Mouse (Mus musculus): Measurements from ENCODE around the gene Glg1. TPM values are rescaled to one million over a fixed set of nuclear protein-coding genes. Genes with fewer than 3 reads are reported as not detected.
"Not testable (repeated sequence)": the region's sequence is repeated elsewhere in the genome, so short reads cannot be mapped to it uniquely, and the experiment has no call there.

Gene Glg1
- polyA plus RNA-seq, 1 experiment from 2014 or later, result 30.7 TPM

- no peak for ATAC-seq
- Histone ChIP-seq H3K4me2 (no peak overlapping the region), H3K36me3 (peaks cover 60% of the 10 kb centered on the region)
Observed at GRCm38 (mm10) chr8:111196181-111196580, 62.8 kb downstream of the Glg1 start.

GRCm38 (mm10) chr8:111188594-111189211 lies 70.3 kb downstream of the Glg1 start:
- WGBS (ENCODE audit: insufficient replicate concordance), result 56% methylated on average over 6 of the region's 6 CpGs
- no peak for ATAC-seq
- Histone ChIP-seq H3K27me3 (replicated peaks) (no peaks in the 10 kb centered on the region), H3K4me1 (0 out of 2 replicates have a peak, but pooled peaks cover 4% of the 10 kb centered on the region), H3K9ac (no peak overlapping the region), H3K27ac (no peak overlapping the region), H3K4me3 (no peak overlapping the region), H3K4me2 (no peak overlapping the region), H3K36me3 (peaks cover 58% of the 10 kb centered on the region), H3K9me3 (replicated peaks) (no peaks in the 10 kb centered on the region)

More at GRCm38 (mm10) chr8:111196181-111196580, 62.8 kb downstream of the Glg1 start:
- Histone ChIP-seq H3K27me3 (replicated peaks) (no peaks in the 10 kb centered on the region), H3K4me3 (no peak overlapping the region), H3K27ac (no peak overlapping the region), H3K4me1 (no peaks in the 10 kb centered on the region), H3K9me3 (replicated peaks) (no peaks in the 10 kb centered on the region), H3K9ac (no peak overlapping the region)

- H3K9me3 ChIP-seq (replicated peaks), result no peaks in the 10 kb centered on the region
- H3K27ac ChIP-seq, result no peak overlapping the region
- H3K9ac ChIP-seq, result no peak overlapping the region
- no peak overlapping the region for H3K4me2 ChIP-seq
- H3K4me3 ChIP-seq, result no peak overlapping the region
- 90% methylated on average over 7 of the region's 7 CpGs for WGBS (ENCODE audit: insufficient replicate concordance)
- ATAC-seq, result no peak
- peaks cover 61% of the 10 kb centered on the region for H3K36me3 ChIP-seq
- H3K27me3 ChIP-seq (replicated peaks), result no peaks in the 10 kb centered on the region
- H3K4me1 ChIP-seq, result 0 out of 2 replicates have a peak, but pooled peaks cover 4% of the 10 kb centered on the region
Observed at GRCm38 (mm10) chr8:111187470-111187869, 71.5 kb downstream of the Glg1 start.

GRCm38 (mm10) chr8:111185472-111185947 lies 73.5 kb downstream of the Glg1 start:
- 0 out of 2 replicates have a peak, but pooled peaks cover 4% of the 10 kb centered on the region for H3K4me1 ChIP-seq
- no peak for ATAC-seq
- H3K9me3 ChIP-seq (replicated peaks), result no peaks in the 10 kb centered on the region
- 72% methylated on average over 4 of the region's 4 CpGs for WGBS (ENCODE audit: insufficient replicate concordance)
- no peak overlapping the region for H3K9ac ChIP-seq
- H3K27me3 ChIP-seq (replicated peaks), result no peaks in the 10 kb centered on the region
- no peak overlapping the region for H3K27ac ChIP-seq
- H3K4me2 ChIP-seq, result no peak overlapping the region
- H3K4me3 ChIP-seq, result no peak overlapping the region
- H3K36me3 ChIP-seq, result peaks cover 68% of the 10 kb centered on the region

GRCm38 (mm10) chr8:111171661-111172060 lies 87.4 kb downstream of the Glg1 start:
- peaks cover 91% of the 10 kb centered on the region for H3K36me3 ChIP-seq
- WGBS (ENCODE audit: insufficient replicate concordance), result 77% methylated on average over 5 of the region's 5 CpGs
- no peak overlapping the region for H3K9ac ChIP-seq

GRCm38 (mm10) chr8:111157617-111158016 lies 101.4 kb downstream of the Glg1 start:
- ATAC-seq, result peak; percentile 66; the same call in 1 of the 2 replicates
- peaks cover 86% of the 10 kb centered on the region for H3K36me3 ChIP-seq

More at GRCm38 (mm10) chr8:111171661-111172060, 87.4 kb downstream of the Glg1 start:
- no peak overlapping the region for H3K4me2 ChIP-seq
- no peaks in the 10 kb centered on the region for H3K9me3 ChIP-seq (replicated peaks)
- no peaks in the 10 kb centered on the region for H3K4me1 ChIP-seq
- no peak overlapping the region for H3K4me3 ChIP-seq
- no peak for ATAC-seq
- no peak overlapping the region for H3K27ac ChIP-seq
- H3K27me3 ChIP-seq (replicated peaks), result no peaks in the 10 kb centered on the region

GRCm38 (mm10) chr8:111155721-111156436 lies 103.1 kb downstream of the Glg1 start:
- Histone ChIP-seq H3K4me2 (no peak overlapping the region), H3K27me3 (replicated peaks) (no peaks in the 10 kb centered on the region), H3K36me3 (peaks cover 74% of the 10 kb centered on the region), H3K4me1 (no peaks in the 10 kb centered on the region), H3K9me3 (replicated peaks) (no peaks in the 10 kb centered on the region), H3K9ac (no peak overlapping the region), H3K4me3 (no peak overlapping the region), H3K27ac (no peak overlapping the region)
- ATAC-seq, result no peak
- 84% methylated on average over 8 of the region's 8 CpGs for WGBS (ENCODE audit: insufficient replicate concordance)

More at GRCm38 (mm10) chr8:111157617-111158016, 101.4 kb downstream of the Glg1 start:
- Histone ChIP-seq H3K9me3 (replicated peaks) (no peaks in the 10 kb centered on the region), H3K27me3 (replicated peaks) (no peaks in the 10 kb centered on the region), H3K4me1 (no peaks in the 10 kb centered on the region), H3K9ac (no peak overlapping the region), H3K4me2 (no peak overlapping the region), H3K27ac (no peak overlapping the region), H3K4me3 (no peak overlapping the region)
- WGBS (ENCODE audit: insufficient replicate concordance), result 52% methylated on average over 14 of the region's 14 CpGs

- under 1% methylated on average over 50 of the region's 74 CpGs for WGBS (ENCODE audit: insufficient replicate concordance)
- not testable (repeated sequence) for H3K27me3 ChIP-seq (replicated peaks); H3K27ac ChIP-seq; H3K9me3 ChIP-seq (replicated peaks); H3K36me3 ChIP-seq
- Histone ChIP-seq H3K4me3 (peak overlapping the region; percentile 72), H3K4me1 (peaks cover 26% of the 10 kb centered on the region), H3K4me2 (peak overlapping the region; percentile 97), H3K9ac (peak overlapping the region; percentile 74)
- peak; percentile 95 for ATAC-seq
Observed at GRCm38 (mm10) chr8:111145460-111146012, 113.5 kb downstream of the Glg1 start.

- H3K36me3 ChIP-seq; H3K9me3 ChIP-seq (replicated peaks); H3K27me3 ChIP-seq (replicated peaks); H3K27ac ChIP-seq: not testable (repeated sequence)
- 1% methylated on average over 55 of the region's 63 CpGs for WGBS (ENCODE audit: insufficient replicate concordance)
- Histone ChIP-seq H3K4me3 (peak overlapping the region; percentile 72), H3K4me1 (peaks cover 26% of the 10 kb centered on the region), H3K9ac (peak overlapping the region; percentile 74), H3K4me2 (peak overlapping the region; percentile 97)
- peak; percentile 70 for ATAC-seq
Observed at GRCm38 (mm10) chr8:111144901-111145459, 114.0 kb downstream of the Glg1 start.

GRCm38 (mm10) chr8:111142521-111142920 lies 116.5 kb downstream of the Glg1 start:
- Histone ChIP-seq H3K4me3 (no peak overlapping the region), H3K9ac (no peak overlapping the region), H3K9me3 (replicated peaks) (no peaks in the 10 kb centered on the region), H3K27me3 (replicated peaks) (no peaks in the 10 kb centered on the region), H3K36me3 (peaks cover 11% of the 10 kb centered on the region), H3K4me1 (peaks cover 26% of the 10 kb centered on the region), H3K27ac (no peak overlapping the region), H3K4me2 (no peak overlapping the region)
- no peak for ATAC-seq

- Histone ChIP-seq H3K27me3 (replicated peaks) (no peaks in the 10 kb centered on the region), H3K4me2 (no peak overlapping the region), H3K36me3 (peaks cover 64% of the 10 kb centered on the region), H3K9me3 (replicated peaks) (no peaks in the 10 kb centered on the region), H3K4me3 (no peak overlapping the region), H3K9ac (no peak overlapping the region), H3K27ac (no peak overlapping the region), H3K4me1 (no peaks in the 10 kb centered on the region)
- no peak for ATAC-seq
- WGBS (ENCODE audit: insufficient replicate concordance), result 91% methylated on average over 2 of the region's 2 CpGs
Observed at GRCm38 (mm10) chr8:111130756-111131155, 128.3 kb downstream of the Glg1 start.

GRCm38 (mm10) chr8:111119481-111119880 lies 139.5 kb downstream of the Glg1 start:
- H3K4me2 ChIP-seq, result no peak overlapping the region
- H3K27me3 ChIP-seq (replicated peaks), result no peaks in the 10 kb centered on the region
- H3K4me1 ChIP-seq, result no peaks in the 10 kb centered on the region
- no peak overlapping the region for H3K4me3 ChIP-seq
- ATAC-seq, result no peak
- no peak overlapping the region for H3K27ac ChIP-seq
- H3K36me3 ChIP-seq, result peaks cover 89% of the 10 kb centered on the region
- H3K9me3 ChIP-seq (replicated peaks), result no peaks in the 10 kb centered on the region
- no peak overlapping the region for H3K9ac ChIP-seq
- 82% methylated on average over 3 of the region's 3 CpGs for WGBS (ENCODE audit: insufficient replicate concordance)

Measured in liver, embryonic 12.5 days (tissue).